Mouse (Mus musculus) heart, adult 2 months (tissue): Measurements from ENCODE around the gene Klhdc4.

Experiments used
- CTCF ChIP-seq: fragments of 200-600 bp; IDR thresholded peaks from 2 replicates; pipeline ENCODE4 v1.8.1; 2022; ENCODE audit warnings: antibody characterized with exemption, mild to moderate bottlenecking, moderate library complexity
- EP300 ChIP-seq: fragments of 200-500 bp; IDR thresholded peaks from 2 replicates; pipeline ENCODE4 v1.6.1; 2011; ENCODE audit warnings: low read depth, low read length, control low read depth; ENCODE audit not compliant: insufficient read depth

DNA sequence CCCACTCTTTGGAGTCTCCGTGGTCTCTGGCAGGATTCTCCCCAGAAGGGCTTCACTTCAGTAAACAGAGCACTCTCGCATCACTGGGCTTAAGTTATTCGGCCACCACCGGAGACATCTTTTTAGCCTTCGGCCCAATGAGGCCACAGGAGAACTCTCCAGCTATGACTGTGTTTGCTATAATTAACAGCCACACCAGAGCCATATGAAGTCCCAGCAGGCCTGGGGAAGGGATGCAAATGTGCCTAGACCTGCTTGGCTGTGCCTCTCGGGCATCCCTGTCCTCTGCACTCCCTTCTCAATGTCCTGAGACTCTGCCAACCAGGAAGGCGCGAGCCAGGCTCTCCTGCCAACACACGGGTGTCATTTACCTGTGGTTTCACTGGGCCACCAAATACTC, 28.0 kb upstream of the Klhdc4 start:
- TF ChIP-seq CTCF (no peak), EP300 (no peak)
